Mouse (Mus musculus): ENCODE results near the gene Prpf3.
A peak's percentile ranks its signal among the peaks of the same experiment; 100 is the strongest.
"Not testable (repeated sequence)": the region's sequence is repeated elsewhere in the genome, so short reads cannot be mapped to it uniquely, and the experiment has no call there.

Gene Prpf3

DNA sequence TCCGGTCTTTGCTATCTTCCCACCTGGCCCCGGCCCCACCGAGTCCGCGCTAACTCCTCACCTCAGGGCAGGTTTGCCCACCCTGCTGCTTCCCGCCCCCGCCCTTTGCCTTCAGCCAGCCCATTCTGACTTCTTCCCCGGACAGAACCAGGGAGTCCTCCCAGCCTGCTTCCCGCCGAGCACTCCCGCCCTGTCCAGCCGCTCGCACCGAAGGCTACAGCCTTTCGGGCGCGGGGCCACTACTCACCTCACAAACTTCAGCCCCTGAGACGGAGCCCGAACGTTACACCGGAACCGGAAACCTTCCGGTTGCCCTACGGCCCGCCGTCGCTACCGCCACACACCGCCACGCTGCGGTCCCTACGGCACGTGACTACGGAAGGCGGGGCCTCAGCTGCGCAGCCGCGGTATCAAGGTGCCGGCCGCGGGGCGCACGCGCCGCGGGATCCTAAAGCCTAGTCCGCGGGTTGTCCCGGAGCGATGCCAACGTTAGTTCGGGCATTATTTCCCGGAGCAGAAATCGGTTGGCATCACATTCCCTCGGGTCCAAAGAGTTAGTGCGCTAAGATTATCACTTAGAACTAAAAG is at the start of gene Prpf3:
Prpf3 (minus strand) TSS at position 384 of the 588 bp plus-strand sequence.
- DNase-seq (ENCODE audit: low read depth, low spot score) = peak; percentile 96

DNA sequence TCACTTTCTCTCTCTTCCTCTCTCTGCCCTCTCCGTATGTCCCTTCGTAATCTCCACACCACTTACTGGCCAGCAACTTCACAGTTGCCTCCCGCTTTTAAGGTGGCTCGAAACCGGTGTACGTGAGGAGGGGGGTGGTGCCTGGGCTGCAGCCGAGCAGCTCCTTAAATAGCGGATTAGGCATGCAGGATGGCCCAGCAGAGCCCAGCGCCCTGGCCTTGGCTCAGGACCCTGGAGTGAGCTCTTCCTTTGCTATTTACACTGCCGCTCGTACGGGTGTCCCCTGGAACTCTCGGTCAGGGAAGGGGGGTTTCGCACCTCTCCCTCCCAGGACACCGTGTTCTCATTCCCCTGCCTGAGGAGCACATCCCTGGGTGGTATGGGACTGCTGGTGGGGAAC is 48.9 kb upstream of the Prpf3 start, which contains the start of gene Car14:
Car14 (minus strand) TSS at position 124 of the 400 bp plus-strand sequence.
- DNase-seq (ENCODE audit: low read depth, low spot score) = no peak

DNA sequence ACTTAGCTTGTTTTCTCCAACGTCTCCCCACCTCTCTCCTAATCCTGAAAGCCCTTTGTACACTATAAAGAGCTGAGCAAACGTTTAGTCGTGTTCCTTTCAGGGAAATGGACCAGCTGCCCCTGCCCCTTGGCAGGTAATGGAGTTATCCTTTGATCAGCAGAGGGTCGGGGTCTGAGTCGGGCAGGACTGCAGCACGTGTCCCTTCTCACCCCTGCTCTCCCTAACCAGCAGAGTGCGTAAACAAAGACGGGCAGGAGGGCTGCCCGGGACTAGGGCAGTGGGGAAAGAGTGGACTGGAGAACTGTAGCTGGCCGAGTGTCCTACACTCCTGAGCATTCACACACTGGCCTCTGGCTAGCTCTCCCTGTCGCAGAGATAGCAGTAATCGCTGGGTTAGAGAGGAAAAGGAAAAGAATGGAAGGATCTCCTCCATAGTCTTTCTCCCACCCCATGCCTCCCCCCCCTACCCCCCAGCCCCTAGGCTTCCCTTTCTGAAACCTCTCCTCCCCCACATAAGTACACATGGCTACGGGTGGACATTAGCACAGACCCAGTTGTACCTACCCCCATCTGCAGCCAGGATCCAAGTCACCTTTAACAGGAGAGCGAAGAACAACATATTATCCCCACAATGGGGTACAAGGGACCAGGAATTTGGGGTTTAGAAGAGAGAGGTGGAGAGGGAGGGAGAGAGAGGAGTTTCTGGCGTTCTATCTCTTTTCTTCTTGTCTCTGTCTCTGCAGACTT is 48.2 kb upstream of the Prpf3 start:
- no peak for DNase-seq (ENCODE audit: low read depth, low spot score)

DNA sequence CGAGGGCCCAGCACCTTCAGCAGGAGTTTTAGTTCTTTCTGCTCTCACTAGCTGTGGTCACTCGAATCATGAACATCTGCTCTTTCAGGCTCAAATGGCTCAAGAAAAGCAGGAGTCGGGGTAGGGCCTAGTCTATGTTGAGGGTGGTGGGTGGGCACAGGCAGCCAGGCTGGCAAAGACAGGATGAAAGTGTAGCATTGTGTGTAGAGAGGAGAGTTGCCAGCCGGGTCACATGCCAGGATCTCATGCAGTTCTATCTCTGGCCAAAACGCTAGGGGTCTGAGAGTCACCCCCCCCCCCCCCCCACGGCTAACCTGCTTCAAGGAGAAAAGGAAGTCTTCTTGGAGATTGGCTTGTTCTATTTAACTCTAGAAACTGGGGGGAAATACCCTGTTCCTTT is 47.0 kb upstream of the Prpf3 start:
- no peak for DNase-seq (ENCODE audit: low read depth, low spot score)

DNA sequence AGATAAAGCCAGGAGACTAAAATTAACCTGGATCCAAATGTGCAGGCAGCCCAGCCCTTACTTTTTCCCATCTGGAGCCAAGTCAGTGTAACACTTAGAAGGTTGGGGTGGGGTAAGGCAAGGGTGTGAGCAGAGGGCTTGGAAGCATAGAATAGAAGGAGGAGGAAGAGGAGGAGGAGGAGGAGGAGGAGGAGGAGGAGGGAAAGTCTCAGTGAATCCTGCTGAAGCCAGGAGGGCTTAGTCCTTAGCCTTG is 46.6 kb upstream of the Prpf3 start:
- no peak for DNase-seq (ENCODE audit: low read depth, low spot score)

DNA sequence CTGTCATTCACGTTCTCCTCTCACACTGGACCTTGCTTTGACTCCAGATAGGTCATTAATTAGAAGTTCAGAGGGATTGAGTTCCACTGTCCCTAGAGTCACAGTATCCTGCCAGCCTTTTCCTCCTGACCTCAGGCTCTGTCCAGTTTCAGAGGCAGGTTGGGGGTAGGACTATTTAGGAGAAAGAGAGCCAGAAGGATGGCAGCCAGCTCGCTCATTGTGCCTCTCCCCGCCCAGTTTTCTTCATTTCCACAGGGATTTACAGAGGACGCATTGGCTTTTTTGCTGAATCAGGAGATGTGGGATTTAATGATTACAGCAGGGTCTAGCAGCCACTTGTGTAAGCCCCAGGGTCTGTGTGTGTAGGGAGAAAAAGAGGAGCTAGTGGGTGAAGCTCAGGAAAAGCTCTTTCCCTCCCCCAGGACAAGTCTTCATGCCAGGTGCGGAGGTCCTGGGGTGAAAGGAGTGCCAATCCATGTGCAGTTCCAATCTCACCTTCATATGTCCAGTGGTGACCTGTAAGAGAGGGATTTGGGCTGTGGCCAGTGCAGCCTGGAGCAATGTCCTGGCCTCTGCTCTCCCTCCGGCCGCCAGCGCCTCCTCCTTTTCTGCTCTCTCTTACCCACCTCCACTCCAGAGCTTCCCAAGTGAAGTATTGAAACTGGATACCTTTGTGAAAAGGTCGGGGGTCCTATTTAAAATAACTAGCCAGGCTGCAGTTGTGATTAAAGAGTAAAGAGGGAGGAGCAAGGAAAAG is 46.1 kb upstream of the Prpf3 start:
- no peak for DNase-seq (ENCODE audit: low read depth, low spot score)

DNA sequence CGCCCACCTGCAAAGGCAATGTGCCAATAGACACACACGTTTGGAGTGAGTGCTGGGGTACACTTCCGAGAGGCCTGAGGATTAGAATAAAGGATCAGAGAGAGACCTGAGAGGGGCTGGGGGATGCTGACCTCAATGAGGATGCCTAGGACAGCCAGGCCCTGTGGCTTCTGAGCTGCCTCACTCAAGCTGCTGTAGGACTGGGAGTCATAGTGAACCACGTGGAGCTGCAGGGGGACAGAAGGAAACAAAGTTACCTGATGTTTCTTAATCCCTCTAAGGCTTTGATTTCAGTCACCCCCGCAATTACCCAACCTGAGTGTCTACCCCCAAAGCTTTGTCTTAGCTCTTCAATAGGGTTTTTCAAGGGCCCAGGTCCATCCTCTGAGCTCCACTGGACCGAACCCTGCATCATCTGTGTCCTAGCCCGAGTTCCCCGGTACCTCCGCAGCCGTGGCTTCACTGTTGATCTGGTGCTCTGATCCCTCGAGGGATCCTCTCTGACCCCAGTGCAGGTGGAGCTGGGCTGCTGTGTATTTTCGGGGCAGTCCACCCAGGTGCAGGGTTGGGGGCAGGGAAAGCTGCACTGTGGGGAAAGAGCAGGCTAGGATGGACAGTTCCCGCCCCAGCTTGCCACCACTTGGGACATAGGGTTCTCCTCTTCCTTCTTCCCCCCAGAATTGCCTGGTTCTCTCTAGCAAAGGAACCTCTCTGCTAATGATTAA is 44.3 kb upstream of the Prpf3 start:
- DNase-seq (ENCODE audit: low read depth, low spot score) = no peak

DNA sequence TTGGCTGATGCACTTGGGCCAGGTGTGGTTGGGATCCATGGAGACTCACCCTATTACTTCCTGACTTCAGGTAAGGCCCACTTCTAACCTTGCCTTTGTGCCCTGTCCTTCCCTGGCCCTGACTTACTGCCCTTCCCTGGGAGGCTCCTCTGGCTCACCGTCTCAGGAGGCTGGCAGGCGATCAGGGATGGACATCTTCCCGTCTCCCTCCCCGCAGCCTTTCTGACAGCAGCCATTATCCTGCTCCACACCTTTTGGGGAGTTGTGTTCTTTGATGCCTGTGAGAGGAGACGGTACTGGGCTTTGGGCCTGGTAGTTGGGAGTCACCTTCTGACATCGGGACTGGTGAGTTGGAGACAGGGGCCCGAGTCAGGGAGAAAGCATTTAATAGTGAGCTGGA is 39.8 kb upstream of the Prpf3 start:
- not testable (repeated sequence) for DNase-seq (ENCODE audit: low read depth, low spot score)

DNA sequence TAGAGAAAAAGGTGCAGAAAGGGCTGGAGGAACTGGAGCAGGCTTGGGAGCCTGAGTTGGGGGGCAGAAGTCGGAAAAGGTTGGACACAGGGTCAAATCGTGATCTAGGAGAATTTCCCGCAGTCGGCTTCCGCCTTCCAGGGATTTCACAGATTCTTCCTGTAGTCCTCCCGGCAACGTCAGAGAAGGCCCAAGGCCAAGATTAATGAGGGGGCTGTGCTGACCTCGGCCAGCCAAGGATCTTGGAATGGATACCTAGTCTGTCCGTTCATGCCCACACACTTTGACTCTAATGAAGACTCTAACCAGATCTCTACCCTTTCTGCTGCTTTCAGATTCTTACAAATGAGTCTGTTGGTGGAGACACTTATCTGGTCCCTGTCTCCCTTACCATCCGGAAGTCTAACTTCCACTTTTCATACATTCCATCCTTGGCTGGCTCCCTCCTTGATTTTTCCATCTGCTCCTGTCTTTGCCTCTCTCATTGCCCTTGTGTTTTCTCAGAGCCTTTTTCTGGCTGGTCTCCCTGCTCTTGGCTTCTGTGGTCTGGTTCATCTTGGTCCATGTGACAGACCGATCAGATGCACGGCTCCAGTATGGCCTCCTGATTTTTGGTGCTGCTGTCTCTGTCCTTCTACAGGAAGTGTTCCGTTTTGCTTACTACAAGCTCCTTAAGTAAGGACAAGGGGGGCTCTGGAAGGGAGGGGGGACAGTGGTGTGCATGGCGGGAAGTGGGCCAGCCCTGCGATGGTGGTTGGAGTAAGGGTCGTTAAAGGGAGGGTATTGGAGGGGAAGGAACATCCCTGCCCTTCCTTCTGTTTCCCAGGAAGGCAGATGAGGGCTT is 38.9 kb upstream of the Prpf3 start:
- DNase-seq (ENCODE audit: low read depth, low spot score) = peak; percentile 48

DNA sequence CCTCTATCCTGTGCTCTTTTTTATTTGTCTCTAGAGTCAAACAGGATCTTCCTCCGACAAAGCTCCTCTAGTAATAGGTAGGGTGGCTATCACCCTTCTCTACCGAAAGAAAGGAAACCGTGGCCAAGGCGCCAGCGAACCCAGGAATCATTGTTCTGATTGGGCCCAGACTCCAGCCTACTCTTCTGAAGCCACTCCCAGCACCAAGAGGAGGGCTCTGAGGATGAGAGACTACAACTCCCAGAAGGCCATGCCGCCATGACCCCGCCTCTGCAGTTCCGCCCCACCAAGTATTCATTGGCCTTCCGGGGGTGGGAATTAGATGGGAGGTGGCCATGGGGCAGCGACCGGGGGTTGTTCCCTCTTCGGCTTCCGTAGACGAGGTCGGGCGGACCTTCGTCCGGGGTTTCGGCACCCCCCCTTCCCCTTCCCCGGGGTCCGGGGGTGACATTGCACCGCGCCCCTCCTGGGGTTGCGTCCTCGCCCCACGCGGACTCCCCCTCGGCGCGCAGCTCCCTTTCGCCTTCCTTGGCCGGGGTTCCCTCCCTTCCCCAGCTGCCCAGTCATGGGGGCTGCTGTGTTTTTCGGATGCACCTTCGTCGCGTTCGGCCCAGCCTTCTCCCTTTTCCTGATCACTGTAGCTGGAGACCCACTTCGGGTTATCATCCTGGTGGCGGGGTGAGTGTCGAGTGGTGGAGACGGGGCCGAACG is 38.1 kb upstream of the Prpf3 start, which contains the start of gene Aph1a:
Aph1a (plus strand) TSS at position 364 of the 711 bp plus-strand sequence.
- peak; percentile 98 for DNase-seq (ENCODE audit: low read depth, low spot score)

DNA sequence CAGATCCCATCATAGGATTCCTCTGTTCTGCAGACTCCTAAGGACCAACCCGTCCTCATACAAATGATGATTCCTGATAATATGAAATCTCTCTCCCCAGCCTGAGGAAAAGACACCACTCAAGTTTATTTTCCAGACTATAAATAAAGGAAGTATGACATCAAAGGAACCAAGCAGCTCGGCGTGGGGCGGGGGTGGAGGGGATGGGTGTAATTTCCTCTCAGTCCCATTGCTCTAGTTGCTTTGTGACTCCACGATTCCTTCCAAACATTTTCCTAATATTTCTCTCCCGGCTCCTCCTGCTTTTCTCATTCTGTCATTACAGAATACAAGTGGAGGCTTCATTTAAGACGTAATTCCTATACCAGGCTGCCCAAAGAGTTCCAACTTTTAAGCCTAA is 37.4 kb upstream of the Prpf3 start:
- no peak for DNase-seq (ENCODE audit: low read depth, low spot score)

DNA sequence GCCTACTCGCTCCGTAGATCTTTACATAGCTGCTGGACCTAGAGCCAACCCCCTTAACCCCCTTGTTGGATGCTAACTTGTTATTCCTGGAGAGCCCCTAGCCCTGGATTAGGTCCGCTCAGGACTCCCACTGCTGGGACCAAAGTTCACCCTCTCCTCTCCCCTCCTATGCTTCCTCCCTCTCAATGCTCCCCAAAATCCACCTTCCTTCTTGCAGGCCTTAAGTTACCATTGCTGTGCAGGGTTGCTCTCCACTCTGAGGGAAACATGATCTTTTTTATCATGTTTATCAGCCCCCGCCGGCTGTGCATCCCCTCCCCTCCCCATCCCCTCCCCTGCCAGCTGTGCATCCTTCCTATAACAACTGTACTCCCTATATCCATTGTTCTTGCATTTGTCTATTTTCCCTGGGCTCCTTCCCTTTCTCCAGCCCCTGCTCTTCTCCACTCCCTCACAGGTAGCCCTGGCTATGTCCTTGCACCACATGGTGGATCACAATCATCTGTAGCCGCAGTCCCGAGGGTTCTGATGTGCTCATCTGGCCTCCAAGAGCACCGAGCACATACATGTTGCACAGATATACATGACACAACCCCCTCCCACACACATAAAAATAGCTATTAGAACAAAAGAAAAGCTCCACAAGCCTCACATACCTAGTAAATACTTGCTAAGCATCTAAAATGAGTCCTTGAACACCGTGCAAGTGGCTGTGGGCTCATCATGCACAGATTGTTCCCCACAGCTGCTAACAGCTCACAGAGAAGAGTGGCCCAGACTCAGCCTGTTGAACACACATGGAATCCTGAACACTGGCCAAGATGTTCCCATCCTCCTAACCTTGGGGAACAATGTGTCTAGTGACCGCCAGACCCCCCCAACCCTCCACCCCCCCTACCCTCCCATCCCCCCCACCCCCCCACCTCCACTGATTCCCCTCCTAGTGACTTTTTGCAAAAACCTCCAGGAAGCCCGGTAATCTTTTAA is 36.7 kb upstream of the Prpf3 start:
- DNase-seq (ENCODE audit: low read depth, low spot score) = no peak

DNA sequence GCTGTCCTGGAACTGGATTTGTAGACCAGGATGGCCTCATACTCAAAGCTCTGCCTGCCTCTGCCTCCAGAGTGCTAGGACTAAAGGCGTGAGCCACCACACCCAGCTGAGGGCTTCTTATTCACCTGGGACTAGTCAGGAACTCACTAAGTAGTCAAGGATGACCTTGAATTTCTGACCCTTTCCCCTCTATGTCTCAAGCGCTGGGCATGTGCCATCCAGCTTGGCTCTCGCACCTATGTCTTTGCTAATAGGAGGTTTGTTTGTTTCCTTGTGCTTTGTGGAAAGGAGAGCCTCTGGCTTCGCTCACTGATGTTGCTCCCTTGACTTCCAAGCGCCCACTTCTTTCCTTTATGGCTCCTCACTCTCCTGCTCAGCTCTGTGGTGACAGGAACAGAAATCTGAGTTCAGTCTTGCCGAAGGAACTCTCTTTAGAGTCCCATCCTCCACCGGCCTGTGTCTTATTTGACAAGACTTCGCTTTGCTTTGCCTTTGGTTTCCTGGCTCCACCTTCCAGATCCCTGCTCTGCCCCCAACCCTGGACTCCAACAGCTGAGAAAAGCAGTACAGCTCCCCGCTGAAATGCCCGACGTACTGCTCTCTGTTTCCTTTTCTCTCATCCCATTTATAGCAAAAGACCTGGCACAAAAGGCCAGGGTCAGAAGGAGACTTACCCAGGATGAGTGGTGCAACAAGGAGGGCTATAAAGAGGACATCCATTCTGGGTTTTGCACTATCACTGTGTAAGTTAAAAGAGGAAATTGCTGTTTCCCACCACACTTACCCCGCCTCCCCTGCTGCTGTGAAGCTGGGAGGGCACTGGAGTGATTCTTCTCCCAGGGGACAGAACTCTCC is 35.8 kb upstream of the Prpf3 start, which contains the start of gene BC028528:
BC028528 (minus strand) TSS at position 795 of the 855 bp plus-strand sequence.
- peak; percentile 76 for DNase-seq (ENCODE audit: low read depth, low spot score)

DNA sequence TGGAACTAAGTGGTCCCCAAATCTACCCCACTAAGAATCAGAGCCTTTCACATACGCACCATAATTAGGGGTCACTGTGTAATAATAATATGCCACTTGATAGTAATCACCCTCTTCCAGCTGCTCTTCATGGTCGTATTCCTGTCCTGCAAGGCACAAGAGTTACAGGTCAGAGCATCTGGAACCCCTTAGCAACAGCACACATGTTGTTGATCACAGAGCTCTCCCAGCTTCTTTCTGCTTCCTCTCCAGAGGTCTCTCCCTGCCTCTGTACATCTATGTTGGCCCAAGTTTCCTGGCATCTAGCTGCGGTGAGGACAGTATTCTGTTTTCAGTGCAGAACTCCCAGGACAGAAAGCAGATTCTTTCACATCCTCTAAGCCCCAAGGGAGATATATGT is 34.0 kb upstream of the Prpf3 start:
- no peak for DNase-seq (ENCODE audit: low read depth, low spot score)

DNA sequence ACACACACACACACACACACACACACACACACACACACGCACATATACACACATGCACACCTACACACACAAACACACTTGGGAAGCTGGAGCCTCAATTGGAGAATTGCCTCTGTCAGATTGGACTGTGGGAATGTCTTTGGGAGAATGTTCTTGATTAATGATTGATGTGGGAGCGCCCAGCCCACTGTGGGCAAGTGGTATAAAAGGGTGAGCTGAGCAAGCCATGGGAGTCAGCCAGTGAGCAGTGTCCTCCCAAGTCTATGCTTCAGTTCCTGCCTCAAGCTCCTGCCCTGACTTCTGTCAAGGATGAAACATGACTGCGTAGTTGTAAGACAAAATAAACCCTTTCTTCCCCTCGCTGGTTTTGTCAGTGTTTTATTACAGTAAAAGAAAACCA is 31.9 kb upstream of the Prpf3 start:
- DNase-seq (ENCODE audit: low read depth, low spot score) = no peak

DNA sequence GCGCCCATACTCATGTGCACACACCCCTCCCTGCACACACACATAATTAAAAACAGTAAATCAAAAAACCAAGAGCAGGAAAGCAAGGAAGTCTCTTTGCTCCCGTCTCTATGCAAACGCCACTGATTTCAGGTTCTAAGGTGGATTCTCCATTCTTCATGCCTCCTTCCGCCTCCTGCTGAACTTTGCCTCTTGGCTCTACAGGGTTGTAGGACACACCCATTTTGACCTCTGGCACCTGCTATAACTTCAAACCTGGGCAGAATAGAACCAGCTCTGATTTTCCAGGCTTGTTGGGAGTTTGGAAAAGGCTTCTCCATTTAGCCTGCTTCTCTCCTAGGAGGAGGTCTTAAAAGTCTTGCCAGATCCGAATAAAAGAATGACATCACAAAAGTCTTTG is 28.7 kb upstream of the Prpf3 start:
- no peak for DNase-seq (ENCODE audit: low read depth, low spot score)

DNA sequence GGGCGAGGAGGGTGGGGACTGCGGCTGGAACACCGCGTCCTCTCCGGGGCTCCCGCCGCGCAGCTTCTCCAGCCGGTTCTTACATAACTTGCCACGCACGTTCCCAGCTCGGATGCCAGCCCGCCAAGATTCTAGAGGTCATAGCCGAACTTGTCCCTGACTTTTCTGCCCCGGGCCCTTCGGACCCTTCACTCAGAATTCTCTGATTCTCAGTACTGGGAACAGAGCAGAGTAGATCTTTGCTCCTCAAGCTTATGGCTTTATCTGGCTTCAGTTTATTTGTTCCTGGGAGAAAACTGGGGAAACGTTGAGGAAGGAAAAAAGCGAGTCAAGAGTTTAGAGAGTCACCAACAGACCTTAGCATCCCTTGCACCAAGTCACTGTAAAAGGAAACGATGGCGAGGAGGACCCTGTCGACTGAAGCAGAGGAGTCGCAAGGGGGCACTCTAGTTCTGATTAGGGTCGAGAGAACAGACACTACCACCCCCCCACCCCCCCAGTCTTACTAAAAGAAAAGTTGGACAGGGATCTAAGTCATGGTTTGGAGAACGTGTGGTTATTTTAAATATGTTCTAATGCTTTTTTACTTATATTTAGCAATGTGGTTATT is 27.2 kb upstream of the Prpf3 start:
- DNase-seq (ENCODE audit: low read depth, low spot score) = no peak

Measured in A20 (cell line).